Mouse (Mus musculus): ENCODE data around the gene Srp54a. TPM values are rescaled to one million over a fixed set of nuclear protein-coding genes. Genes with fewer than 3 reads are reported as not detected.
"Not testable (repeated sequence)": the region's sequence is repeated elsewhere in the genome, so short reads cannot be mapped to it uniquely, and the experiment has no call there.

Srp54a gene
- polyA plus RNA-seq, 1 experiment from 2014 or later: 141 TPM

GRCm38 (mm10) chr12:55062141-55062540 lies 17.9 kb upstream of the Srp54a start:
- H3K9me3 ChIP-seq (replicated peaks): no peaks in the 10 kb centered on the region
- no peaks in the 10 kb centered on the region for H3K27me3 ChIP-seq (ENCODE audit: low read depth, poor library complexity, severe bottlenecking)
- no peaks in the 10 kb centered on the region for H3K4me1 ChIP-seq
- WGBS: 83% methylated on average over 1 of the region's 1 CpGs
- no peak overlapping the region for H3K27ac ChIP-seq (replicated peaks)
- H3K36me3 ChIP-seq: peaks cover 15% of the 10 kb centered on the region
- DNase-seq (ENCODE audit: low spot score): no peak
- no peak overlapping the region for H3K4me3 ChIP-seq

GRCm38 (mm10) chr12:55072495-55072894 lies 7.6 kb upstream of the Srp54a start:
- WGBS: 80% methylated on average over 4 of the region's 4 CpGs
- H3K4me1 ChIP-seq: no peaks in the 10 kb centered on the region
- H3K4me3 ChIP-seq: no peak overlapping the region
- H3K27ac ChIP-seq (replicated peaks): no peak overlapping the region
- DNase-seq (ENCODE audit: low spot score): no peak
- 0 out of 2 replicates have a peak, but pooled peaks cover 3% of the 10 kb centered on the region for H3K36me3 ChIP-seq
- no peaks in the 10 kb centered on the region for H3K9me3 ChIP-seq (replicated peaks)
- H3K27me3 ChIP-seq (ENCODE audit: low read depth, poor library complexity, severe bottlenecking): no peaks in the 10 kb centered on the region

DNA sequence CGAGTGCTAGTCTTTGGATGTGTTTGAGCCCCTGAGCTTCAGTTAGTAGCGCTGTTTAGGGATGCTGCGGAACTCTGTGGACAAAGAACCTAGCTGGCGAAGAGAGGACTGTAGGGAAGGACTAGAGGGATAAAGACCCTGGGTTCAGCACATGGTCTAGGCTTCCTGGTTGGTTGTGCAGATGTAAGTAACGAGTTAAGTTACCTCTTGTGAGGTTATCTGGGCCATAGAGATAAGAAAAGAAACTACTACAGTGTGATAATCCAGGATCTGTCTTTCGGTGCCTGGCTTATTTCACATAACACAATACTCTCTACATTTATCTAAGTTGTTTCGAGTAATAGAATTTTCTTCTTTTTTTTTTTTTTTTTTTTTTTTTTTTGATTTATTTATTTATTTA lies 6.4 kb upstream of the Srp54a start:
- Histone ChIP-seq H3K4me3 (no peak overlapping the region), H3K4me1 (no peaks in the 10 kb centered on the region), H3K27me3 (ENCODE audit: low read depth, poor library complexity, severe bottlenecking) (no peaks in the 10 kb centered on the region), H3K9me3 (replicated peaks) (no peaks in the 10 kb centered on the region), H3K36me3 (no peaks in the 10 kb centered on the region), H3K27ac (replicated peaks) (no peak overlapping the region)
- WGBS: 95% methylated on average over 7 of the region's 7 CpGs
- no peak for DNase-seq (ENCODE audit: low spot score)

DNA sequence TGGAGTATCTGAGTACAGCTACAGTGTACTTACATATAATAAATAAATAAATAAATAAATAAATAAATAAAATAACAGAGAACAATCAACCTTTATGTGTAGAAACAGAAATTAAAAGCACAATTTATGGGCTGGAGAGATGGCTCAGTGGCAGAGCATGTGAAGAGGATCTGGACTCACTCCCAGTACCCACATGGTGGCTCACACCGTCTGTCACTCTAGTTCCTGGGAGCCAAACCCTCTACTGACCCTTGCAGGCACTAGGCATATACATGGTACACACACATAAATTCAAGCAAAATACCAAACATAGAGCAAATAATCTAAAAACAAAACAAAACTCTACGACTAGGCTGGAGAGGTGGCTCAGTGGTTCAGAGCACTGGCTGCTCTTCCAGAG lies 4.8 kb upstream of the Srp54a start:
- DNase-seq (ENCODE audit: low spot score): no peak
- no peak overlapping the region for H3K27ac ChIP-seq (replicated peaks)
- H3K4me3 ChIP-seq: no peak overlapping the region
- peaks cover 7% of the 10 kb centered on the region for H3K4me1 ChIP-seq
- WGBS: 96% methylated on average over 2 of the region's 2 CpGs
- H3K36me3 ChIP-seq: no peaks in the 10 kb centered on the region
- H3K27me3 ChIP-seq (ENCODE audit: low read depth, poor library complexity, severe bottlenecking): no peaks in the 10 kb centered on the region
- no peaks in the 10 kb centered on the region for H3K9me3 ChIP-seq (replicated peaks)

GRCm38 (mm10) chr12:55078706-55079105 lies 1.4 kb upstream of the Srp54a start:
- peak overlapping the region; percentile 74; the same call in 1 of the 2 replicates for H3K4me3 ChIP-seq
- WGBS: 52% methylated on average over 2 of the region's 2 CpGs
- not testable (repeated sequence) for H3K9me3 ChIP-seq (replicated peaks); DNase-seq (ENCODE audit: low spot score); H3K27me3 ChIP-seq (ENCODE audit: low read depth, poor library complexity, severe bottlenecking); H3K36me3 ChIP-seq; H3K4me1 ChIP-seq; H3K27ac ChIP-seq (replicated peaks)

GRCm38 (mm10) chr12:55080601-55080942 lies 510 bp downstream of the Srp54a start:
- not testable (repeated sequence) for H3K9me3 ChIP-seq (replicated peaks); H3K4me1 ChIP-seq; H3K36me3 ChIP-seq; H3K27me3 ChIP-seq (ENCODE audit: low read depth, poor library complexity, severe bottlenecking); DNase-seq (ENCODE audit: low spot score)
- under 1% methylated on average over 25 of the region's 25 CpGs for WGBS
- Histone ChIP-seq H3K27ac (replicated peaks) (peak overlapping the region; percentile 86), H3K4me3 (peak overlapping the region; percentile 74)

DNA sequence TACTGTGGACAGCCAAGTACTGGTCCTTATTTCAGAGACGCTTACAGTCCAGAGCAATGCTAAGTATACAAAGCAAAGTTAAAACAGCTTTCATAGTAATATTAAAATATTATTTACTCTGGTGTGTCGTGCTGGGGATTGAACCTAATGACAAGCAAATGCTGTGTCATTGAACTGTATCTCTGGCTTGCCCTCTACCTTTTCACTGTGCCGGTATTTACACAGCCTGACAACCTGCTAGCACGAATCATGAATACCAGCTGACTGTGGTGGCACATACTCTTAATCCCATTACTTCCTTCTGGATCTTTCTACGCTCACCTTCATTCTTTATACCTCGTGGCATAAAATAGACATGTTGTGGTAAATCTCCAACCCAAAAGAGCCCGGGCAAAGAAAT lies 12.1 kb downstream of the Srp54a start:
- H3K36me3 ChIP-seq; H3K4me3 ChIP-seq; H3K27ac ChIP-seq (replicated peaks); DNase-seq (ENCODE audit: low spot score); H3K27me3 ChIP-seq (ENCODE audit: low read depth, poor library complexity, severe bottlenecking); H3K4me1 ChIP-seq; H3K9me3 ChIP-seq (replicated peaks): not testable (repeated sequence)
- WGBS: 97% methylated on average over 2 of the region's 7 CpGs

- not testable (repeated sequence) for H3K9me3 ChIP-seq (replicated peaks); H3K4me3 ChIP-seq; DNase-seq (ENCODE audit: low spot score); H3K27ac ChIP-seq (replicated peaks); H3K27me3 ChIP-seq (ENCODE audit: low read depth, poor library complexity, severe bottlenecking); H3K4me1 ChIP-seq; H3K36me3 ChIP-seq
- WGBS: no CpG with 5 or more reads among the region's 7 CpGs
Measured at GRCm38 (mm10) chr12:55112616-55113015, 32.6 kb downstream of the Srp54a start.

- DNase-seq (ENCODE audit: low spot score): not testable (repeated sequence)
Measured at GRCm38 (mm10) chr12:55124242-55124641, 44.2 kb downstream of the Srp54a start, which contains the start of gene Fam177a. TSS of gene Fam177a (plus strand) at chr12:55124469.

DNA sequence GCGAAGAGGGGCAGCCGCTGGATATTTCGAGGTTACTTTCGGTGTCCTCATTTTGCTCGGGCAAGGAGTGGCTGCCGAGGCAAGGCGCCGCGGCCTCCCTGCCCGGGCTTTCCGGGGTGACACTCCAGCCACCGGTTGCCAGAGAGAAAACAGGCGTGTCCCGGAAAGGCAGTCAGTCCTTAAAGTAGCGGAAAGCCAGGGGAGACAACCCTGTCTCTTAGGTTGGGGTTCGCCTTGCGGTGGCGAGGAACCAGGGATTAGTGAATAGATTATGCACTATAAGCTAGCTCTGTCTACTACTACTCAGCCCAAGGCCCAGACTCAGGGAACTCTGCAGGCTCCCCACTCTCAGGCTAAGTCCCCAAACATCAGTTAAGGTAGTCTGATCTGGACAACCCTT lies 44.7 kb downstream of the Srp54a start:
- not testable (repeated sequence) for DNase-seq (ENCODE audit: low spot score); H3K36me3 ChIP-seq; H3K4me3 ChIP-seq; H3K4me1 ChIP-seq; H3K27ac ChIP-seq (replicated peaks); H3K27me3 ChIP-seq (ENCODE audit: low read depth, poor library complexity, severe bottlenecking); H3K9me3 ChIP-seq (replicated peaks)
- no CpG with 5 or more reads among the region's 18 CpGs for WGBS

More at GRCm38 (mm10) chr12:55124242-55124641, 44.2 kb downstream of the Srp54a start, which contains the start of gene Fam177a:
- no CpG with 5 or more reads among the region's 40 CpGs for WGBS
- not testable (repeated sequence) for H3K4me3 ChIP-seq; H3K27ac ChIP-seq (replicated peaks); H3K36me3 ChIP-seq; H3K4me1 ChIP-seq; H3K27me3 ChIP-seq (ENCODE audit: low read depth, poor library complexity, severe bottlenecking); H3K9me3 ChIP-seq (replicated peaks)

GRCm38 (mm10) chr12:55135540-55135939 lies 55.5 kb downstream of the Srp54a start:
- no CpG with 5 or more reads among the region's 6 CpGs for WGBS
- not testable (repeated sequence) for DNase-seq (ENCODE audit: low spot score); H3K36me3 ChIP-seq; H3K4me1 ChIP-seq; H3K4me3 ChIP-seq; H3K27ac ChIP-seq (replicated peaks); H3K27me3 ChIP-seq (ENCODE audit: low read depth, poor library complexity, severe bottlenecking); H3K9me3 ChIP-seq (replicated peaks)

GRCm38 (mm10) chr12:55137859-55138258 lies 57.8 kb downstream of the Srp54a start:
- not testable (repeated sequence) for H3K4me1 ChIP-seq; H3K27me3 ChIP-seq (ENCODE audit: low read depth, poor library complexity, severe bottlenecking); H3K9me3 ChIP-seq (replicated peaks); DNase-seq (ENCODE audit: low spot score); H3K27ac ChIP-seq (replicated peaks); H3K36me3 ChIP-seq; H3K4me3 ChIP-seq
- no CpG with 5 or more reads among the region's 6 CpGs for WGBS

DNA sequence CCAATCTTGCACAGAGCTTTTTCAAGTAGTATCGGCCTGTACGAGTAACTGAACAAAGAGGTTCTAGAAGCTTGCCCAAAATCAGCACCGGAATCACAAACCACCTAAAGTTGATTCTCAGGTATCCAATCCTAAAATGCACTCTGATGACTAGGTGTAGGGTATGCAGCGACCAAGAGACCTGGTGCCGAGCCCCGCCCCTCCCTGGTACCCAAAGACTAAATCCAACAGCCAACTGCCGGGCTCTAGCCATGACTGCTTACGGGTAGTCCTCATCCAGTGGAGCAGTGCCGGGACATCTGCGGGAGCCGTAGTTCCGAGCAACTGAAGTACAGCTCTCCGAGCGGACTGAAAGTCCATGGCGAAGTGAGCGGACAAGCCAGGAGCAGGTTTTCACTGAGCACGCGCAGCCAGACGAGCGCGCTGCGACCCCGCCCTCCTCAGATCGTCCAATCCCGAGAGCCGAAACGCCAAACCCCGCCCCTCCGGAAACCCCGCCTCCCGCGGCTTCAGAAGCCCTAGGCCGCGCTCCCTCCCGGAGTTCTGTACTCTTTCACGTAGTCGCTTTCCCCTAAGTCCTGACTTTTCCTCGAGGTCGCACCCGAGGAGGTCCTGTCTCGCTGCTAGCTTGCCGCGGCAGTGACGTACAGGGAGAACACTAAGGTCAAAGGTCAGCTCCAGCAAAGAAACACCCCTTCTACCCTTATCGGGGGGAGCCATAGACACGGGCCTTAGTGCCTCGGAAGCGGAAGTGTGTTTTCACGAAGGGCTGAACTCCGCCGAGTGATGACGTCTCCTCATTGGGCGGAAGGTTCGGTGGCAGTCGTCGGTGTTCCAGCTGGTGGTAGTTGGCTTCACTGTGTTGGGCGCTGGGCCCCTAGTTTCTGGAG lies 74.7 kb downstream of the Srp54a start, which contains the start of gene Srp54b:
Gene Srp54b, plus strand, starts transcription at position 546 of the 890 bp plus-strand sequence.
- H3K27ac ChIP-seq (replicated peaks); H3K4me1 ChIP-seq; H3K27me3 ChIP-seq (ENCODE audit: low read depth, poor library complexity, severe bottlenecking); DNase-seq (ENCODE audit: low spot score); H3K36me3 ChIP-seq; H3K9me3 ChIP-seq (replicated peaks): not testable (repeated sequence)
- H3K4me3 ChIP-seq: peak within 1 kb of the TSS; percentile 44
- WGBS: no CpG with 5 or more reads among the region's 57 CpGs
